Mouse (Mus musculus): ENCODE measurements around the gene Mtcp1. TPM values are rescaled to one million over a fixed set of nuclear protein-coding genes. Genes with fewer than 3 reads are reported as not detected.

The Mtcp1 gene
- 10.6 and 12.3 TPM in 2 replicates for polyA plus RNA-seq (2014; fragmentation: Nextera tagmentation; extraction: Ambion mirVana)

GRCm38 (mm10) chrX:75415936-75416785 lies at the start of gene Mtcp1, which contains the start of the genes Cmc4 and Brcc3:
Mtcp1 (minus strand) TSS chrX:75416588.
Cmc4 (minus strand) TSS chrX:75416584.
Brcc3 (plus strand) TSS chrX:75416628.
- no peaks in the 10 kb centered on the region for H3K9me3 ChIP-seq (ENCODE audit: control insufficient read depth, low read length)
- peak within 1 kb of the TSS; percentile 81 for H3K27ac ChIP-seq (ENCODE audit: low read depth)
- DNase-seq (ENCODE audit: low spot score), result peak; percentile 83
- peak within 1 kb of the TSS; percentile 54 for H3K4me2 ChIP-seq (ENCODE audit: low read length)
- H3K27me3 ChIP-seq (replicated peaks; ENCODE audit: control insufficient read depth, insufficient read depth, low read length), result no peaks in the 10 kb centered on the region
- 12% methylated on average over 52 of the region's 52 CpGs for WGBS
- no peaks in the 10 kb centered on the region for H3K4me1 ChIP-seq (replicated peaks; ENCODE audit: control insufficient read depth, insufficient read depth, low read length)
- ATAC-seq (replicated peaks; ENCODE audit: low FRiP score, low TSS enrichment, low read depth), result peak; percentile 100
- peak within 1 kb of the TSS; percentile 47 for H3K4me3 ChIP-seq (ENCODE audit: low read depth, low read length)
- peak within 1 kb of the TSS; percentile 67 for H3K9ac ChIP-seq (ENCODE audit: low read length)
- H3K36me3 ChIP-seq (ENCODE audit: control insufficient read depth, insufficient read depth, low read length), result no peaks in the 10 kb centered on the region

- ATAC-seq (replicated peaks; ENCODE audit: low FRiP score, low TSS enrichment, low read depth) (no peak), DNase-seq (ENCODE audit: low spot score) (no peak)
- H3K9ac ChIP-seq (ENCODE audit: low read length), result no peak overlapping the region
- no peak overlapping the region for H3K4me3 ChIP-seq (ENCODE audit: low read depth, low read length)
- no peaks in the 10 kb centered on the region for H3K9me3 ChIP-seq (ENCODE audit: control insufficient read depth, low read length)
- no peak overlapping the region for H3K27ac ChIP-seq (ENCODE audit: low read depth)
- no peak overlapping the region for H3K4me2 ChIP-seq (ENCODE audit: low read length)
- H3K36me3 ChIP-seq (ENCODE audit: control insufficient read depth, insufficient read depth, low read length), result peaks cover 19% of the 10 kb centered on the region; the same call in 1 of the 2 replicates
- no peaks in the 10 kb centered on the region for H3K27me3 ChIP-seq (replicated peaks; ENCODE audit: control insufficient read depth, insufficient read depth, low read length)
- 80% methylated on average over 1 of the region's 1 CpGs for WGBS
- no peaks in the 10 kb centered on the region for H3K4me1 ChIP-seq (replicated peaks; ENCODE audit: control insufficient read depth, insufficient read depth, low read length)
Measured at GRCm38 (mm10) chrX:75454597-75454996, 38.2 kb upstream of the Mtcp1 start.

DNA sequence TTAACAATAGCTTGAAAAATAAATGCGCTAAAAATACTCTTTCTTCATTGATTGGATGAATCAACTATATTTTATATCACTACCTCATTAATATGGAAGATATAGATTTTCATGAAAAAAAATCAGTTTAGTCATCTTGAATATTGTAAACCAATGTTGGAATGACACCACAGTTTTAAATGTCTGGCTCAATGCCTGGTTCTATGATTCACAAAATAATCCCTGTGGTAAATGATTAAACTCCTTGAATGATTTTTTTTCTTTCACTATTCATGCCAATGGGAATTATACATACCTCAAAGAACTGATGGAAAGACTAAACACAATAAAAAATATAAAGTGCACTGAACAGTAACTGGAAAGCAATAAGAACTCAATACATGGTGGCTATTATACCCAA lies 6.7 kb downstream of the Mtcp1 start:
- Histone ChIP-seq H3K4me1 (replicated peaks; ENCODE audit: control insufficient read depth, insufficient read depth, low read length) (no peaks in the 10 kb centered on the region), H3K27ac (ENCODE audit: low read depth) (no peak overlapping the region), H3K4me3 (ENCODE audit: low read depth, low read length) (no peak overlapping the region), H3K9ac (ENCODE audit: low read length) (no peak overlapping the region), H3K27me3 (replicated peaks; ENCODE audit: control insufficient read depth, insufficient read depth, low read length) (no peaks in the 10 kb centered on the region), H3K36me3 (ENCODE audit: control insufficient read depth, insufficient read depth, low read length) (no peaks in the 10 kb centered on the region), H3K4me2 (ENCODE audit: low read length) (no peak overlapping the region), H3K9me3 (ENCODE audit: control insufficient read depth, low read length) (no peaks in the 10 kb centered on the region)
- DNase-seq (ENCODE audit: low spot score), result no peak
- no peak for ATAC-seq (replicated peaks; ENCODE audit: low FRiP score, low TSS enrichment, low read depth)
- WGBS, result 95% methylated on average over 1 of the region's 1 CpGs

DNA sequence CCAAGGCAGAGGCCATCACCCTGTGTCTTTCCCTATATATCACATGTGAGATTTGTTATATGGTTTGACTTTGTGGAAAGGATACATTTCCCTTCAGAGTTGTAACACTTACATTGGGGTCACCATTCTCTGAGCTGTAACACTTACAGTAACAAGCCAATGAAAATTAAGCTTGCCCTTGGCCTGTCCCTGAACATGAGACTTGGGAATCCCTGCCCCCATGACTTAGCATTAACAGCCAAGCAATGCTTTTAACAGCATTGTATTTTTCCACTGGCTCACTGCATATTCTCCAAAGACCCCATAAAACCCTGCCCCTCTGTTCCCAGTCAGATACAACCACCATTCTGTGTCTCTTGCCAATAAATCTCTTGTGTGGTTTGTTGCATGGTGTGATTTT lies 13.0 kb downstream of the Mtcp1 start:
- Histone ChIP-seq H3K27ac (ENCODE audit: low read depth) (no peak overlapping the region), H3K4me1 (replicated peaks; ENCODE audit: control insufficient read depth, insufficient read depth, low read length) (no peaks in the 10 kb centered on the region), H3K27me3 (replicated peaks; ENCODE audit: control insufficient read depth, insufficient read depth, low read length) (no peaks in the 10 kb centered on the region), H3K4me3 (ENCODE audit: low read depth, low read length) (no peak overlapping the region), H3K9ac (ENCODE audit: low read length) (no peak overlapping the region), H3K36me3 (ENCODE audit: control insufficient read depth, insufficient read depth, low read length) (0 out of 2 replicates have a peak, but pooled peaks cover 7% of the 10 kb centered on the region), H3K9me3 (ENCODE audit: control insufficient read depth, low read length) (no peaks in the 10 kb centered on the region), H3K4me2 (ENCODE audit: low read length) (no peak overlapping the region)
- DNase-seq (ENCODE audit: low spot score), result no peak
- ATAC-seq (replicated peaks; ENCODE audit: low FRiP score, low TSS enrichment, low read depth), result no peak

- no peak for ATAC-seq (replicated peaks; ENCODE audit: low FRiP score, low TSS enrichment, low read depth)
- Histone ChIP-seq H3K36me3 (ENCODE audit: control insufficient read depth, insufficient read depth, low read length) (0 out of 2 replicates have a peak, but pooled peaks cover 7% of the 10 kb centered on the region), H3K9ac (ENCODE audit: low read length) (no peak overlapping the region), H3K27ac (ENCODE audit: low read depth) (no peak overlapping the region), H3K27me3 (replicated peaks; ENCODE audit: control insufficient read depth, insufficient read depth, low read length) (no peaks in the 10 kb centered on the region), H3K4me1 (replicated peaks; ENCODE audit: control insufficient read depth, insufficient read depth, low read length) (no peaks in the 10 kb centered on the region), H3K4me3 (ENCODE audit: low read depth, low read length) (no peak overlapping the region), H3K9me3 (ENCODE audit: control insufficient read depth, low read length) (no peaks in the 10 kb centered on the region), H3K4me2 (ENCODE audit: low read length) (no peak overlapping the region)
- DNase-seq (ENCODE audit: low spot score), result no peak
- 77% methylated on average over 2 of the region's 2 CpGs for WGBS
Measured at GRCm38 (mm10) chrX:75402668-75403067, 13.7 kb downstream of the Mtcp1 start.

DNA sequence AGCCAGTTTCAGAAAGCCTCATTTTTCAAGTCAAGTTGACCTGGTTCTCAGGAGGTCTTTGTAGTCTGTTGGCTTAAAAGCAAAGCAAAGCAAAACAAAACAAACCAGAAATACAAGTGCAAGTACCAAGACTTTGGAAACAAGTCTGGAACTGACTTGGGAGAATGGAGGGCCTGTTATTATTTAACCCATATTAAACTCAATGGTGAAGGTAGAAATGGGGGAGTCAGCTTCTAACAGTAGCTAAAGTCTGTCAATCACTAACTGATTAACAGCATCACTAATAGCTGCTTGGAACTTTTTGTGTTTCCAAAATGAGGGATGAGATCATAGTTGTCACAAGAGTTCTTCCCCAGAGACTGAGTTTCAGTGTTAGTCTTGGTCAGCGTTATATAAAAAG lies 16.9 kb downstream of the Mtcp1 start:
- no peak for ATAC-seq (replicated peaks; ENCODE audit: low FRiP score, low TSS enrichment, low read depth)
- Histone ChIP-seq H3K9ac (ENCODE audit: low read length) (no peak overlapping the region), H3K36me3 (ENCODE audit: control insufficient read depth, insufficient read depth, low read length) (0 out of 2 replicates have a peak, but pooled peaks cover 6% of the 10 kb centered on the region), H3K4me2 (ENCODE audit: low read length) (no peak overlapping the region), H3K9me3 (ENCODE audit: control insufficient read depth, low read length) (no peaks in the 10 kb centered on the region), H3K4me3 (ENCODE audit: low read depth, low read length) (no peak overlapping the region), H3K4me1 (replicated peaks; ENCODE audit: control insufficient read depth, insufficient read depth, low read length) (no peaks in the 10 kb centered on the region), H3K27ac (ENCODE audit: low read depth) (no peak overlapping the region), H3K27me3 (replicated peaks; ENCODE audit: control insufficient read depth, insufficient read depth, low read length) (no peaks in the 10 kb centered on the region)
- WGBS, result 74% methylated on average over 1 of the region's 1 CpGs
- no peak for DNase-seq (ENCODE audit: low spot score)

DNA sequence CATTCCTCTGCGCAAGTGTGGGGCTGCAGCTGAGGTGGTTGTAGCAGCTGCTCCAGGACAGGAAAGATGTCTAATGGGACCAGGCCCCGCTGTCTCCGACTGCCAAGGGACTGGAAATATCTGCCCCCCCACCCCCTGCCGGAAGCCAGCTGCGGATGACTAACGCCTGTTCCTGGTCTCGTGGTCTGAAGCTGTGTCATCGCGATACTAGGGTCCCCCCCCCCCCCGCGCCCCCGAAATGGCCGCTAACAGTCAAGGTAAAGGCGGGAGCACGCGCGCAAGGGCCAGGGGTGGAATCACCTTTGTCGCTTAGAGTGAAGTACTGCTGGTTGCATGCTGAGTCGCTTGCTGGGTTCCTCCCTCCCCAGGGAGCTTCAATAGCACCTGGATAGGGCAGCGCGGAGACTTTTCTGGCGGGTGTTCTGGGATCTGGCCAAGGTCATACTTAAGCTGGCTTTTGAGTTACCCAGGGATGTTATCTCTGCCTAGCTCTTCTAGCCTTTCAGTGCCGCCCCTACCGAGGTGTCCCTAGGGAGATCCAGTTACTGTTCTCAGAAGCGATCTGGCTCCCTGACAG lies 34.1 kb downstream of the Mtcp1 start, which contains the start of the genes Fundc2 and F8:
Gene Fundc2 (plus strand): TSS at position 205 of the 577 bp plus-strand sequence.
Gene F8 (minus strand): TSS at position 421 of the 577 bp plus-strand sequence.
- H3K27ac ChIP-seq (ENCODE audit: low read depth), result peak within 1 kb of the TSS; percentile 79
- no peaks in the 10 kb centered on the region for H3K36me3 ChIP-seq (ENCODE audit: control insufficient read depth, insufficient read depth, low read length)
- peak within 1 kb of the TSS; percentile 69 for H3K9ac ChIP-seq (ENCODE audit: low read length)
- DNase-seq (ENCODE audit: low spot score), result peak; percentile 87
- peak within 1 kb of the TSS; percentile 51 for H3K4me3 ChIP-seq (ENCODE audit: low read depth, low read length)
- H3K4me1 ChIP-seq (replicated peaks; ENCODE audit: control insufficient read depth, insufficient read depth, low read length), result no peaks in the 10 kb centered on the region
- H3K4me2 ChIP-seq (ENCODE audit: low read length), result peak within 1 kb of the TSS; percentile 51
- no peaks in the 10 kb centered on the region for H3K9me3 ChIP-seq (ENCODE audit: control insufficient read depth, low read length)
- H3K27me3 ChIP-seq (replicated peaks; ENCODE audit: control insufficient read depth, insufficient read depth, low read length), result no peaks in the 10 kb centered on the region
- ATAC-seq (replicated peaks; ENCODE audit: low FRiP score, low TSS enrichment, low read depth), result peak; percentile 95
- 9% methylated on average over 24 of the region's 25 CpGs for WGBS

- Histone ChIP-seq H3K27me3 (replicated peaks; ENCODE audit: control insufficient read depth, insufficient read depth, low read length) (no peaks in the 10 kb centered on the region), H3K4me2 (ENCODE audit: low read length) (peak overlapping the region; percentile 51), H3K36me3 (ENCODE audit: control insufficient read depth, insufficient read depth, low read length) (no peaks in the 10 kb centered on the region), H3K27ac (ENCODE audit: low read depth) (no peak overlapping the region), H3K9ac (ENCODE audit: low read length) (peak overlapping the region; percentile 30; the same call in 1 of the 2 replicates), H3K9me3 (ENCODE audit: control insufficient read depth, low read length) (no peaks in the 10 kb centered on the region), H3K4me3 (ENCODE audit: low read depth, low read length) (peak overlapping the region; percentile 51), H3K4me1 (replicated peaks; ENCODE audit: control insufficient read depth, insufficient read depth, low read length) (no peaks in the 10 kb centered on the region)
- DNase-seq (ENCODE audit: low spot score) (no peak), ATAC-seq (replicated peaks; ENCODE audit: low FRiP score, low TSS enrichment, low read depth) (0 out of 2 replicates have a peak, but pooled peaks have one; percentile 10)
- 60% methylated on average over 5 of the region's 5 CpGs for WGBS
Measured at GRCm38 (mm10) chrX:75381699-75382098, 34.7 kb downstream of the Mtcp1 start.
